Mouse (Mus musculus) splenic B cell, adult 2 months (primary cell): ENCODE results near the gene Hsdl2.

Source experiments
- DNase-seq: peaks from one replicate; pipeline ENCODE4 v3.0.0-alpha.2; 2011; ENCODE audit warnings: low read depth, low spot score
- H3K27me3 ChIP-seq: 2 replicates; pipeline ENCODE4 v1.6.1; 2012; ENCODE audit warnings: mild to moderate bottlenecking, low read length, moderate library complexity, mixed read lengths; ENCODE audit not compliant: control insufficient read depth, poor library complexity, insufficient read depth, severe bottlenecking
- H3K36me3 ChIP-seq: 2 replicates; pipeline ENCODE4 v1.6.1; 2012; ENCODE audit warnings: mild to moderate bottlenecking, low read length, moderate library complexity, mixed read lengths; ENCODE audit not compliant: control insufficient read depth, poor library complexity, insufficient read depth, severe bottlenecking

Gene Hsdl2

GRCm38 (mm10) chr4:59581314-59582185 lies at the start of gene Hsdl2:
Gene Hsdl2 (plus strand): TSS chr4:59581563.
- peak; percentile 100 for DNase-seq
- Histone ChIP-seq H3K36me3 (no peaks in the 10 kb centered on the region), H3K27me3 (no peaks in the 10 kb centered on the region)

GRCm38 (mm10) chr4:59533268-59533667 lies 48.1 kb upstream of the Hsdl2 start:
- no peak for DNase-seq
- Histone ChIP-seq H3K36me3 (no peaks in the 10 kb centered on the region), H3K27me3 (no peaks in the 10 kb centered on the region)

- Histone ChIP-seq H3K36me3 (no peaks in the 10 kb centered on the region), H3K27me3 (no peaks in the 10 kb centered on the region)
- peak; percentile 31 for DNase-seq
Measured at GRCm38 (mm10) chr4:59535624-59536023, 45.7 kb upstream of the Hsdl2 start.

GRCm38 (mm10) chr4:59536281-59536680 lies 45.1 kb upstream of the Hsdl2 start:
- Histone ChIP-seq H3K27me3 (no peaks in the 10 kb centered on the region), H3K36me3 (no peaks in the 10 kb centered on the region)
- no peak for DNase-seq

- no peaks in the 10 kb centered on the region for H3K27me3 ChIP-seq
- no peaks in the 10 kb centered on the region for H3K36me3 ChIP-seq
- peak; percentile 45 for DNase-seq
Measured at GRCm38 (mm10) chr4:59543006-59543405, 38.4 kb upstream of the Hsdl2 start.

- DNase-seq = no peak
- Histone ChIP-seq H3K27me3 (no peaks in the 10 kb centered on the region), H3K36me3 (no peaks in the 10 kb centered on the region)
Measured at GRCm38 (mm10) chr4:59544654-59545053, 36.7 kb upstream of the Hsdl2 start.

GRCm38 (mm10) chr4:59546285-59547071 lies 34.9 kb upstream of the Hsdl2 start:
- Histone ChIP-seq H3K27me3 (no peaks in the 10 kb centered on the region), H3K36me3 (no peaks in the 10 kb centered on the region)
- peak; percentile 50 for DNase-seq

- no peak for DNase-seq
- Histone ChIP-seq H3K27me3 (no peaks in the 10 kb centered on the region), H3K36me3 (no peaks in the 10 kb centered on the region)
Measured at GRCm38 (mm10) chr4:59547136-59547889, 34.0 kb upstream of the Hsdl2 start.

- DNase-seq = no peak
- H3K36me3 ChIP-seq = no peaks in the 10 kb centered on the region
- H3K27me3 ChIP-seq = no peaks in the 10 kb centered on the region
Measured at GRCm38 (mm10) chr4:59548011-59548559, 33.3 kb upstream of the Hsdl2 start.

GRCm38 (mm10) chr4:59548560-59549174 lies 32.7 kb upstream of the Hsdl2 start:
- no peaks in the 10 kb centered on the region for H3K36me3 ChIP-seq
- no peaks in the 10 kb centered on the region for H3K27me3 ChIP-seq
- DNase-seq = peak; percentile 80

- no peaks in the 10 kb centered on the region for H3K36me3 ChIP-seq
- DNase-seq = peak; percentile 94
- no peaks in the 10 kb centered on the region for H3K27me3 ChIP-seq
Measured at GRCm38 (mm10) chr4:59549175-59549976, 32.0 kb upstream of the Hsdl2 start, which contains the start of gene Ptbp3. Gene Ptbp3 (minus strand): TSS chr4:59549364.

GRCm38 (mm10) chr4:59549977-59550560 lies 31.3 kb upstream of the Hsdl2 start:
- Histone ChIP-seq H3K27me3 (no peaks in the 10 kb centered on the region), H3K36me3 (no peaks in the 10 kb centered on the region)
- DNase-seq = peak; percentile 57

GRCm38 (mm10) chr4:59551901-59552300 lies 29.5 kb upstream of the Hsdl2 start:
- DNase-seq = no peak
- H3K27me3 ChIP-seq = no peaks in the 10 kb centered on the region
- no peaks in the 10 kb centered on the region for H3K36me3 ChIP-seq
